Mouse (Mus musculus): ENCODE data around the gene Prr12.

The Prr12 gene

DNA sequence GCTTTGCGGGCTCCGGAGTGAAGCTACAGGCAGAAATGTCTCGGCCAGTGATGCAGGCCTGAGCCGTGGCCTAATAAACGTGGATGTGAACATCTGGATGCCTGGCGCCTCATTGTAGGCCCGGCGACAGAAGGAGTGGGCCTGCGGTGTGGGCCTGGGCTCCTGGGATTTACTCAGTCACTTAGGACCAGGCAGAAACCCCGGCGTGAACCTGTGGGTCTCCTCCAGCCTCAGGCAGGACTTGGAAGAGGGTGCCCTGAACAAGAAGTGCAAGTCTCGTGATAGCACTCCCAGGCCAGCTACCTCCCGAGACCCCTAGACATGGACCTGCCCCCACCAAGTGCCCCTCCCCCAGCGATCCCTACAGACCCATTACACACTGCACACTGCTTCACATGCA is 24.6 kb upstream of the Prr12 start:
- no peak for DNase-seq (ENCODE audit: low read depth, low spot score)

DNA sequence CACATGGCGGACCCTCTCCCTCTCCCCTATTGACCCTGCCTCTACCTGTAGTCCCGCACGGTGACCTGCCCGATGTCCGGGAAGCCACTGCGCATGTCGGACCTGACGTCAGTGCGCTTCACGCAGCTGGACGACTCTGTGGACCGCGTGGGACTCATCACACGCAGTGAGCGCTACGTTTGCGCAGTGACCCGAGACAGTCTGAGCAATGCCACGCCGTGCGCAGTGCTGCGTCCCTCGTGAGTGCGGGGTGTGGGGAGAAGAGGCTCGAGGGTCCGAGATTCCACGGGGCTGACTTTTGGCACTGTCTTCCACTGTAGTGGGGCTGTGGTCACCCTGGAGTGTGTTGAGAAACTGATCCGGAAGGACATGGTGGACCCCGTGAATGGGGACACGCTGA is 23.8 kb upstream of the Prr12 start:
- no peak for DNase-seq (ENCODE audit: low read depth, low spot score)

DNA sequence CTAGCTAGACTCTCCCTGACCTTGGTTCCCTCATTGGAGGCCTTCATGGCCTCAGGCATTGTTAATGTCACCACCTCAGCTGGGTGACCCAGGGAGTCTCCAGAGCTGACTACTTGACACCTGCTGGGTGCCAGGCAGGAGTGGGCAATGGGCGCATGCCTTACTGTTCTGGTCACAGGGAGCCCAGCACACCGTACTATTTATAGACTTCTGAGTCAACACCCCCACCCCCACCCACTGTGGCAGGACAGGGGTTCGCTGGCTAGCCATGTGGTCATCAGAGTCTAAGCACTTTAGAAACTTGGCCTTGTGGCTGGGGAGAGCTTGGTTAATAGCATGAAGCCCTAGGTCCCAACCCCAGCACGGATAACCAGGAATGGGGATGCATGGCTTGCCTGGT is 22.7 kb upstream of the Prr12 start:
- no peak for DNase-seq (ENCODE audit: low read depth, low spot score)

DNA sequence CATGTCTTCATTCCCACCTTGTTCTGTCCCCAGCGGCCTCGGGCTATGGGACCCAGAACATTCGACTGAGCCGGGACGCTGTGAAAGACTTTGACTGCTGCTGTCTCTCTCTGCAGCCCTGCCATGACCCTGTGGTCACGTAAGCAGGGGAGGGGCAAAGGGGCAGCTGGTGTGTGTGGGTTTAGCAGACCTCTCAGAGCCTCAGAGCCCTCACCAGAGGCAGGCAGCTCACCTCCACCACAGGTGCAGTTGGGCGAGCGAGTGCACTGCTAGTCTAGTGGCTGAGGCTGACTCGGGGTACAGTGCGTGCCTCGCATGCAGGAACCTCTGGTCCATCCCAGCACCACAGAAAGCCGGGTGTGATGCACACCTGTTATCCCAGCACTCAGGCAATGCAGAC is 21.3 kb upstream of the Prr12 start:
- DNase-seq (ENCODE audit: low read depth, low spot score), result no peak

DNA sequence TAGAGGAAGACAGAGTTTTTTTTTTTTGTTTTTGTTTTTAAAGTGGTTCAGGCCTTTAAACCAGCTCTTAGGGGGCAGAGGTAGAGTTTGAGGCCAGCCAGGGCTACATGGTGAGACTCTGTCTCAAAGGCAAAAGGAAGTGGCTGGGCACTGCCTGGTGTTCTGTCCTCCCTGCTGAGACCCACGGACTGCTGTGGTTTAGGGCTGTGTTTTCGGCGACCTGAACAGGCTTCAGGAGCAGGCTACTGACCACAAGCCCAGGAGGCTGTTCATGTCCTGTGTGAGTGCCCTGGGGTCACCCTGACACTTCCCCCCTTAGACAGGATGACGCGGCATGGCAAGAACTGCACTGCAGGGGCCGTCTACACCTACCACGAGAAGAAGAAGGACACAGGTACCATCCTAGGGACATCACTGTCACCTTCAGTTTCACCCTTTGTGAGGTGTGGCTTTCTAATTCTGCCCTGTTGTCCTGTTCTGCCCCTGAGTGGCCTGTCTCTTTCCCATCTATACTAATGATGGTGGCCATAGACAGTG is 20.6 kb upstream of the Prr12 start:
- DNase-seq (ENCODE audit: low read depth, low spot score), result no peak

DNA sequence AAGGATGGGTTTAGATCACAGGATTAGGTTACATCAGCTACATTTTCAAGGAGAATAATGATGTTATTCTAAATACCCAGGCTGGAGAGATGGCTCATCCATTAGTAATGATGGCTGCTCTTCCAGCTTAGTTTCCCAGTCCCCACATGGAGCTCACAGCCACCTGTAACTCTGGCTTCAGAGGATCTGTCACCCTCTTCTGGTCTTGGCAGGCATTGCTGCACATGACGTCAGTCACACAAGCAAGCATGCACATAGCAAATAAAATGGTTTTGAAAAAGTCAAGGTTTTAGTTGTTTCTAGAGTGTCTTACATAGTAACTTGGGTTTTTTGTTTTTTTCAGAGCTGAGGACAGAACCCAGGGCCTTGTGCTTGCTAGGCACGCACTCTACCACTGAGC is 19.5 kb upstream of the Prr12 start:
- no peak for DNase-seq (ENCODE audit: low read depth, low spot score)

DNA sequence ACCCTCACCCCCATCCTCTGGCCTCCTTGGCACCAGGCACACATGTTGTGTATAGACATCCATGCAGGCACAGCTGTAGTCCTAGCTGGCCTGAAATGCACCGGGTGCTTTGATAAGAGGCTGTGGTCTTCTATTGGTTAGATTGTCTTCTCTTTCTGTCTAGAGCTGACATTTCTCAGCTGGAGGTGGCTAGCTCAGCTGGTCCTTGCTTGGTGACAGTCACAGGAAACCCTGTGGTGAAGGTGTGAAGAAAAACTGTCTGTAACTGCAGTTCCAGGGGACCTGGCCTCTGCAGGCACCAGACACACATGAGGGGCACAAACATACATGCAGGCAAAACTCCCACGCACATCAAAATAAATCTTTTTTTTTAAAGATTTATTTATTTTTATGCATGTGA is 17.0 kb upstream of the Prr12 start:
- DNase-seq (ENCODE audit: low read depth, low spot score), result no peak

DNA sequence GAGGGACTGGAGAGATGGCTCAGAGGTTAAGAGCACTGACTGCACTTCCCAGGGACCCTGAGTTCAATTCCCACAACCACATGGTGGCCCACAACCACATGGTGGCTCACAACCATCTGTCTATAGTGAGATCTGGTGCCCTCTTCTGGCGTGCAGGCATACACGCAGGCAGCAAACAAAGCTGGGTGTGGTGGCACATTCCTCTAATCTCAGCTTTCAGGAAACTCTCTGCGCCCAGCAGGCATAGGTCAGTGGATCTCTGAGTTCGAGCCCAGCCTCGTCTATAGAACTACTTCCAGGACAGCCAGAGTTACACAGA is 15.3 kb upstream of the Prr12 start:
- DNase-seq (ENCODE audit: low read depth, low spot score), result no peak

DNA sequence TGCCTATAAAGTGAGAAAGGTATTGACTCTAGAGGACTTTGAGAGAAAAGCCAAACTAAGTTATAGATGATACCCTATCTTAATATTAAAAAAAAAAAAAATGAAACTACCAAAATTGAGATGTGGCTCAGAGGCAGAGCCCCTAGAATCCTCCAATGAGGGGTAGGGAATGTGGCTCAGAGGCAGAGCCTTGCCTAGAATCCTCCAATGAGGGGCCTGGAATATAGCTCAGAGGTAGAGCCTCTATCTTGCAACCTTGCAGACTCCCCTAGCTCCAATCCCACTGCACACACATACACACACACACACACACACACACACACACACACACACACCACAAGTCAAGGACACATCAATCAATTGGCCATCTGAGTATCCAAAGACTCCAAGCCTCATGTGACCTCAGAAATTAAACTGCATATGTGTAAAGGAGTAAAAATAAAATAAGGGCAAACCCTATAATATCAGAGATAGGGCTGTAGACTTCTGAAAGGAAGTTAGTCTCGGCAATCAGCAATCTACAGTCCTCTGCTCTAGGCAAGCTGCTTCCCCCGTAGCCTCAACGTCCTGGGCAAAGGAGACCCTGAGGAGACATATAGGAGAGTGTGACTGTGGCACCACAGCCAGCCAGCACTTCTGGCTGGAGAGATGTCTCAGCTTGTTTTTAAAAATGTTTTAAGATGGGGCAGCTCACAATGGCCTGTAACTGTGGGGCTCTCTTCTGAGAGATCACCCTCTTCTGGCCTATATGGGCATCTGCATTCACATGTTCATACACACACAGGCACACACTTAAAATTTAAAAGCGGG is 14.7 kb upstream of the Prr12 start:
- DNase-seq (ENCODE audit: low read depth, low spot score), result no peak

DNA sequence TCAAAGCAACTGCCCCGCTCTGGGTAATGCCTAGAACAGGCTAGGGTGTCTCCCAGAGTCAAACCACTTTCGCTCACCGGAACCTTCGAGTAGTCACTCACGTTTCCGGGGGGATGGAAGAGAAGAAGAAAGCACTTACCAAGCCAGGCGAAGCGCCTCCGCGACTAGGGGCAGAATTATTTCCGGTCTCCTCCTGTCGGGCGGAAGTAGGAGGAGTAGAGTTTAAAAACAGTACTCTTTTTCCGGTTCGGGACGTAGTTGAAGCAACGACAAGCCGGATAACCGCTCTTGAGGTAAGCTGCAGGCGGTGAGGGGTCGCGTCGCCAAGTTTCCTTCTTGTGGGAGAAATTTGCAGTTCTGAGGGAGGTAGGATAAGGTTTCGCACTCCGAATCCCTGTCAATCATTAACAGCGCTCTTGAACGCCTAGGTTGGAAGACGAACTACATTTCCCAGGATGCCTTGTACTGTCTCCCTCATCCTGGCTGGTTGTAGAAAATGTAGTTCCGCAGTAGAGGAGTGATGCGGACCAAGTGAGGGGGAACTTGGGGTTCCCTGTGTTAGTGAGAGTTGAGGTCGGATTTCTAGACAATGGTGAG is 9.7 kb upstream of the Prr12 start, which contains the start of the genes Nosip and Prrg2:
TSS of gene Nosip (plus strand) at position 191 of the 597 bp plus-strand sequence.
TSS of gene Prrg2 (minus strand) at position 439 of the 597 bp plus-strand sequence.
- peak; percentile 96 for DNase-seq (ENCODE audit: low read depth, low spot score)

DNA sequence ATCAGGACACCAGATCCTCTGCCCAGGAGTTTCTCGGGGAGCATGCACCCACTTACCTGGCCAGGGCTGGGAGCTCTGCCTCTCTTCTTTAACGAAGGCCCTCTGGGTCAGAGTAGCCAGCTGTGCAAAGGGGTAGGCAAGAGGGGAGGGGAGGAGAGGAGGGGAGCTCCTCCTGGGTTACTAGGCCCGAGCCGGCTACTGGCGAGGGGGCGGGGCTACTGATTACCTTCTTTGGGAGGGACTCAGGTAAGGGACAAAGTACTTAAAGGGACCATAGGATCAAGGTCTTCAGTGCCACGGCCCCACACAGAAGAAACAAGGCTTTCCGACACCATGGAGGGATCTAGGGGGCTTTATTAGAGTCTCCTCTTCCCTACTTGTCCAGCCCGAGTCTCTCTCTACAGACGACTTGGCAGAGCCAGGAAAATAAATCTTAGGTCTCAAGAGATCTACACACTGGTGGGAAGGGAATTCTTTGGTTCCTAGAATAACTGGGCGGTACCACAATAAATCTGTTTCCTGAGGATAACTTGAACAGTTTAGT is 8.9 kb upstream of the Prr12 start:
- DNase-seq (ENCODE audit: low read depth, low spot score), result no peak

DNA sequence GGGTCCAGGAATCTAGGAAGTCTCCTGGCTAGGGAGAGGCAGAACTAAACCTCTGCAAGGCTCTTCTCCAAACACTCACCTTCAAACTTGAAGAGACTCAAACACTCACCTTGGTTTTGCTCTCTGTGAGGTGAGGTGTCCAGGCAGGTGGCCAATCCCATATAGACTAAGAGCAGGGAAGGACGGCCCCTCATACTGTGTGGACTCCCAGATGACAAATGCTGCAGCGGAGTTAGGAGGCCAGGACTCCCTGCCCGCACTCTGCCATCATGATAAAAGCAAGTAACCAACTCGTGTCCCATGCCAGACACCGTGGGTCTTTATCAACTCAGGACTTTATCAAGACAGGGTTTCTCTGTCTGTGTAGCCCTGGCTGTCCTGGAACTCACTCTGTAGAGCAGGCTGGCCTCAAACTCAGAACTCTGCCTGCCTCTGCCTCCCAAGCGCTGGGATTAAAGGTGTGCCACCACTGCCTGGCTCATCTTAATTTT is 8.0 kb upstream of the Prr12 start:
- no peak for DNase-seq (ENCODE audit: low read depth, low spot score)

DNA sequence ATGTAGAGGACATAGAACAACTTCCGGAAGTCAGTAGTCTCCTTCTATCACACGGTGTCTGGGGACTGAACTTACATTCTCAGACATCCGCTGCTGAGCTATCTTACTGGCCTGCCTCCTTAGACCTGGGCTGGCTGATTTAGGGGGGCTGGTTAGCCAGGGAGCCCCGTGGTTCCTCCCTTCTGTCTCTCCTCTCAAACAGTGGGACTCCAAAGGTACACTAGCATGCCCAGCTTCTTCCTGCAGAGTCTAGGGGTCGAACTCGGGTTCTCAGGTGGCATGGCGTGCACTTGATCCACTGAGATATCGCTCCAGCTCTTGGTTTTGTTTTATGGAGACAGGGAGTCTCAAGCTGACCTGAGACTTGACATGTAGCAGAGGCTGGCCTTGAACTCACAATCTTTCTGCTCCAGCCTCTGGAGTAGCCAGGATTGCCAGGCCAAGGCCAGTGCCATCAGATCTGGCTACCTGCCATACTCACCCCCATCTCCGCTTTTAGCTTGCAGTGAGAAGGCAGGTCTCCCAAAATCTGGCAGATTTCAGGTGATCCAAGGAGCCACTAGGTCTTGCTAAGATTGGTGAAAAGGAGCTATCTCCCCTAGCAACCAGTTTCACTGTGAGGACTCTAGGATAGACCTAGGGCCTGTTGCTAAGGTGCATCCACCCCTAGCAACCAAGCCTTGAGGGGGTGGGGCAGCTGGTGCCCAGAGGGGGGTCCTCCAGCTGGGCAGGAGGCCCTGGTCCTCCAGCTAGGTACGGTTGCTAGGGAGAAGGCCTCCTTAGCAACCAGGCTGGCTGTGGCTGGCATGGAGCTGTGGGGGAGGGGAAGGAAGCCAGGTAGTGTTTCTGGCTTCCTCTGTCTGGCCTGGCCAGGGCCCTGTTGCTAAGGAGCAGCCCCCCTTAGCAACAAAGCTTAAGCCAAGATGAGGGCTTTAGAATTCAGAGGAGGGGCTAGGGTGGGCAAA is 6.2 kb upstream of the Prr12 start:
- peak; percentile 39 for DNase-seq (ENCODE audit: low read depth, low spot score)

DNA sequence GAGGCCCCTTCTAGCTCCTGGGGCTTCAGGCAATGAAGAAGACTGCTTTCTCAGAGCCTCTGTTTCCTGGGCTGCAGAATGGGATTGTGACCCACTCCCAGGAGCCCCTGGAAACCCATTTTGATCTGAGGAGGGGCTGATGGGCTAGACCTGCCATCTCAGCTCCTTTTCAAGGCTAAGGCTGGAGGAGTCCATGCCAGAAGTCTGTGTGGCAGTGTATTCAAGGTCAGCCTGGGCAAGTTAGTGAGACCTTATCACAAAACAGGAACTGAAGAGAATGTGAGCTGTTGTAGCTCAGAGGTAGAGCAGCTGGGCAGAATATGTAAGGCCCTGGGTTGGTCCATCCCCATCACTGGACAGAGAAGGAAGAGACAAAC is 4.3 kb upstream of the Prr12 start:
- DNase-seq (ENCODE audit: low read depth, low spot score), result no peak

DNA sequence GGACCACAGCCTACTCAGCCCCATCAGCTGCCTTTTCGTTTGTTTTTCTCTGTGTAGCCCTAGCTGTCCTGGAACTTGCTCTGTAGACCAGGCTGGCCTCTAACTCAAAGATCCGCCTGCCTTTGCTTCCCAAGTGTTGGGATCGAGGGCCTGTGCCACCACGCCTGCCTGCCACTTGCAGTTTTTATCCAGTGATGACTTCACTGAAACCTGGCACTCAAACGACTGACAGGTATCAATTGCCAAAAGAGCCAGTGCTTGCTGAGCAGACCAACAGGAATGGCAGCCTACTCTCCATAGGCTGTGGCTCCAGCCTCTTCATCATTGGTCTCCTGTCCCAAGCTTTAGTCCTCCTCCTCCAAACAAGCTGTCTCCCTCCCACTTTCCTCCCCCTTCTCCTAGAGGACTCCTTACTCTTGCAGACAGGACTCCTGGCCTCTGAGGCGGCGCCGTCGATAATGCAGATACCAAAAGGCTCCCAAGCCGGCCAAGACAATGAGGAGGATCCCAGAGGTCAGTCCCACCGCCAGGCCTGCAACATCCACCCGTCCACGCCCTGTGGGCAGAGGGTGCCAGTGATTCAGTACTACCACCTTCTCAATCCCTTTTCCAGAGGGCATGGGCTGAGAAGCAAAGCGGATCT is 3.8 kb upstream of the Prr12 start:
- DNase-seq (ENCODE audit: low read depth, low spot score), result no peak

DNA sequence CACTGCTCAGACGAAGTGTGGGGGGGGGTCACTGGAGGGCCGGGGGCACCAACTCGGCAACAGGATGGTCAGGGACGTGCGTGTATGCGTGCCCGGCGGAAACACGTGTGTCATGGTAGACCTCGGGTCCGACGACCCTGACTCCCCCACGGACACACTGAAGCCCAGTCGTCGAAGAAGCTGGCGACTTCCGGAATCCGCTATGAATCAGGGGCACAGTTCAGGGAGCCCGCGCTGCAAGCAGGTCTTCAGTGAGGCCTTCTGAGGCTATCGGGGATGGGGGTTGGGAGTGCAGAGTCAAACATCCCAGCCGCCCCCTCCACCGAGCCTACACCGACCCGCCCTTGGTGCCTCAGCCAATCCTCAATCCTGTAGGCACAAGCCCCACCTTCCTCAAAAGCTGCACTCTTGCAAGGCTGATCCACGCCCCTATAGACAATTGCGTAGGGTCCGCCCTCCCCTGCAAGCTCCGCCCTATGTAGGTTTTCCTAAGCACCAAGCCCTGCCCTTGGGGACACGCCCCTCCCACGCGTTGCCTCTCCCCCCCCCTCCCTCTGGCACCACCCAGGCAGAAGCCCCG is 1.3 kb upstream of the Prr12 start:
- DNase-seq (ENCODE audit: low read depth, low spot score), result peak; percentile 92

DNA sequence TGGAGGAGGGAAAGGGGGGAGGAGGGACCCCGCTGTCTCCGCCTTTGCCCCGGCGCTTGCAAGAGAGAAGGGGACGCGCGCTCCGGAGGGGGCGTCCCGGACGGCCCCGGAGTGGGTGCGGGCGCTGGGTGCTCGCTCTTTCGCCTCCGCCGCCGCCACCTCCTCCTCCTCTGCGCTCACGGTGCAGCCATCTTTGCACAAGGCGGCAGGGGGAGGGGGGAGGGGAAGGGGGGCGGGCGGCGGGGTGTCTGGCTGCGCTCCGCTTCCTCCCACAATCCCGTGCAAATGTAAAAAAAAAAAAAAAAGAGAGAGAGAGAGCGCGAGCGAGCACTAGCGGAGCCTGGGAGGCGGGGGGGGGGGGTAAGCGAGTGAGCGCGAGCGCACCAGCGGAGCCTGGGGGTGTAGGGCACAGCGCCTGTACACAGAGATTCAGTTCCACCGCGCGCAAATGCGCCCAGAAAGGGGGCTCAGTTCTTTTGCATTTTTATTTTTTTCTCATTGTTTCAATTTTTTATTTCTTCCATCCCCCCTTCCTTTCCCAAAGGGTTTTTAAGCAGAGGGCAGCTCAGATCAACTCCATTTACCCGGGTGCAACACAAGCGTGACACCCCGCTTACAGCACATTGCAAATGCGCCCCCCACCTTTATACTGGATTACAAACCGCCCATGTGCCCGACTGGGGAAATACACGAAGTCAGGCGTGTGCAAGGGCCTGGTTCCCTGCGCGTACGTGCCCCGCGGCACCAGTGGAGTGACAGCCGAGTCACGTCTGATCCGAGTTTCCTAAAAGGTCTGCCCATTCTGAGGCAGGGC is 643 bp upstream of the Prr12 start:
- DNase-seq (ENCODE audit: low read depth, low spot score), result peak; percentile 78

DNA sequence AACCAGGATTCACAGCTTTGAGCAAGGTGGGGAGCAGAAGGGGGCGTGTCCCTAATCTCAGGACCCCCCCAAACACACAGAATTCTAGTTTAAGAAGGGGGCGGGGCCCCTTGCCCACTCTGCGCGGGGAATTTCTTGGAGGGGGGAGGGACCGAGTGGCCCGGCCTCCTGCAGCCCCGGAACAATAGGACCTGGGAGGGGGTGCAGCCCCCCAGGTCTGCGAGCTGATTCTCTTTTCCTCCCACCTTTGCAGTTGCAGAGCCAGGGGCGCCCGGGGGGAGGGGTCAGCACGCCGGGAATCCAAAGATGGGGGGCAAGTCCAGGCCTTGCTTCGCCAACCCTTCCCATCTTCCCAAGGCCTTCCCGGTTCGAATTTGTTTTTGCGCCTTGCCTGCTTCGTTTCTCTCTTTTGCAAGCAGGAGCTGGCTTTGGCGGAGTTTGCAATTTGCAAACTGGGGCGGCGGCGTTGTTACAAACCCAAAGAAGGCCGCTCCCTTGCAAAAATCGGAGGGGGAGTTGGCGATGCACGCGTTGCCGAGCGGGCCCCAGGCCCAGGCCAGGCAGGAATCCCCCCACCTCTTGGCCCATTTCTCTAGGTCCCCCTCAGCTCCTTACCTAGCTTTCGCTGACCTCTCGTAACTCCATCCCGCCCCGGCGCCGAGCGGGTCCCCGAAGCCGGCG is 360 bp downstream of the Prr12 start:
- peak; percentile 16 for DNase-seq (ENCODE audit: low read depth, low spot score)

DNA sequence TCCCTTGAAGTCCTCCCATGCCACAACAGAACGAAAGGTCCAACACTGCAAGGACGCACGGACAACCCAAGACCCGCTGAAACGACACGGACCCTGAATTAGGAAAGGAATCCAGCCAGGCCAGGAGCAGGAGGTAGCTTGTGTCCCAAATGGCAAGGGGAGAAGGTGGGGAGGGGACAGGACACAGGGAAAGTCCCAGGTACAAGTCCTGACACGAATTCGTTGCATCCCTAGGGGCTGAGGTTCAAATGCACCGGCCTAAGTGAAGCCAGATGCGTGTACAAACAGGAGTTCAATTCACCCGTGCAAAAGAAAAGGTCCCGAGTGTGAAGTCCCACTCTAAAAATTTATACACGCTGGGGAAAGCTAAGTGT is 1.1 kb downstream of the Prr12 start:
- DNase-seq (ENCODE audit: low read depth, low spot score), result no peak

Measured in brain, embryonic 18.5 days (tissue).